Mouse (Mus musculus): Measurements from ENCODE around the gene Sipa1. TPM values are rescaled to one million over a fixed set of nuclear protein-coding genes. Genes with fewer than 3 reads are reported as not detected.
"Not testable (repeated sequence)": the region's sequence is repeated elsewhere in the genome, so short reads cannot be mapped to it uniquely, and the experiment has no call there.

Sipa1 gene
- polyA plus RNA-seq, 1 experiment = 5.5 TPM

- Histone ChIP-seq H3K36me3 (ENCODE audit: control insufficient read depth, insufficient read depth, low read length) (no peaks in the 10 kb centered on the region), H3K27me3 (ENCODE audit: control insufficient read depth, insufficient read depth, low read length) (no peaks in the 10 kb centered on the region), H3K4me3 (ENCODE audit: control insufficient read depth, low read depth, low read length) (no peak overlapping the region), H3K4me1 (ENCODE audit: control insufficient read depth, insufficient read depth, low read length) (peaks cover 36% of the 10 kb centered on the region), H3K27ac (ENCODE audit: control insufficient read depth, insufficient read depth, low read depth, low read length) (no peak overlapping the region)
- TF ChIP-seq CTCF (IDR thresholded peaks at IDR 0.05; ENCODE audit: control insufficient read depth, insufficient read depth, insufficient replicate concordance, low read depth, low read length) (no peak), POLR2A (IDR thresholded peaks at IDR 0.05; ENCODE audit: control insufficient read depth, low read depth, low read length) (no peak)
Observed at GRCm38 (mm10) chr19:5691601-5692000, 28.1 kb upstream of the Sipa1 start.

GRCm38 (mm10) chr19:5690343-5690735 is 26.8 kb upstream of the Sipa1 start:
- no peak overlapping the region for H3K27ac ChIP-seq (ENCODE audit: control insufficient read depth, insufficient read depth, low read depth, low read length)
- peaks cover 24% of the 10 kb centered on the region for H3K4me1 ChIP-seq (ENCODE audit: control insufficient read depth, insufficient read depth, low read length)

GRCm38 (mm10) chr19:5689565-5690342 is 26.2 kb upstream of the Sipa1 start:
- H3K27me3 ChIP-seq (ENCODE audit: control insufficient read depth, insufficient read depth, low read length) = no peaks in the 10 kb centered on the region
- peak overlapping the region; percentile 92 for H3K4me3 ChIP-seq (ENCODE audit: control insufficient read depth, low read depth, low read length)
- no peaks in the 10 kb centered on the region; the same call in 1 of the 2 replicates for H3K36me3 ChIP-seq (ENCODE audit: control insufficient read depth, insufficient read depth, low read length)
- TF ChIP-seq POLR2A (IDR thresholded peaks at IDR 0.05; ENCODE audit: control insufficient read depth, low read depth, low read length) (peak; percentile 26; the same call in 1 of the 2 replicates), CTCF (IDR thresholded peaks at IDR 0.05; ENCODE audit: control insufficient read depth, insufficient read depth, insufficient replicate concordance, low read depth, low read length) (no peak)
- peak overlapping the region; percentile 85 for H3K27ac ChIP-seq (ENCODE audit: control insufficient read depth, insufficient read depth, low read depth, low read length)
- peaks cover 19% of the 10 kb centered on the region for H3K4me1 ChIP-seq (ENCODE audit: control insufficient read depth, insufficient read depth, low read length)

More at GRCm38 (mm10) chr19:5690343-5690735, 26.8 kb upstream of the Sipa1 start:
- TF ChIP-seq CTCF (IDR thresholded peaks at IDR 0.05; ENCODE audit: control insufficient read depth, insufficient read depth, insufficient replicate concordance, low read depth, low read length) (no peak), POLR2A (IDR thresholded peaks at IDR 0.05; ENCODE audit: control insufficient read depth, low read depth, low read length) (no peak)
- Histone ChIP-seq H3K4me3 (ENCODE audit: control insufficient read depth, low read depth, low read length) (peak overlapping the region; percentile 92), H3K36me3 (ENCODE audit: control insufficient read depth, insufficient read depth, low read length) (no peaks in the 10 kb centered on the region; the same call in 1 of the 2 replicates), H3K27me3 (ENCODE audit: control insufficient read depth, insufficient read depth, low read length) (no peaks in the 10 kb centered on the region)

GRCm38 (mm10) chr19:5689088-5689428 is 25.6 kb upstream of the Sipa1 start:
- H3K4me1 ChIP-seq (ENCODE audit: control insufficient read depth, insufficient read depth, low read length) = peaks cover 19% of the 10 kb centered on the region
- peak overlapping the region; percentile 92 for H3K4me3 ChIP-seq (ENCODE audit: control insufficient read depth, low read depth, low read length)
- no peaks in the 10 kb centered on the region; the same call in 1 of the 2 replicates for H3K36me3 ChIP-seq (ENCODE audit: control insufficient read depth, insufficient read depth, low read length)

GRCm38 (mm10) chr19:5688200-5689087 is 24.9 kb upstream of the Sipa1 start, which contains the start of the genes Map3k11 and Pcnx3:
Gene Map3k11, plus strand, starts transcription at chr19:5688742.
Gene Pcnx3, minus strand, starts transcription at chr19:5688908.
- no peaks in the 10 kb centered on the region for H3K27me3 ChIP-seq (ENCODE audit: control insufficient read depth, insufficient read depth, low read length)
- H3K36me3 ChIP-seq (ENCODE audit: control insufficient read depth, insufficient read depth, low read length) = no peaks in the 10 kb centered on the region; the same call in 1 of the 2 replicates
- TF ChIP-seq CTCF (IDR thresholded peaks at IDR 0.05; ENCODE audit: control insufficient read depth, insufficient read depth, insufficient replicate concordance, low read depth, low read length) (no peak), POLR2A (IDR thresholded peaks at IDR 0.05; ENCODE audit: control insufficient read depth, low read depth, low read length) (peak; percentile 59)
- H3K4me1 ChIP-seq (ENCODE audit: control insufficient read depth, insufficient read depth, low read length) = peaks cover 19% of the 10 kb centered on the region
- H3K4me3 ChIP-seq (ENCODE audit: control insufficient read depth, low read depth, low read length) = peak within 1 kb of the TSS; percentile 92
- peak within 1 kb of the TSS; percentile 85 for H3K27ac ChIP-seq (ENCODE audit: control insufficient read depth, insufficient read depth, low read depth, low read length)

More at GRCm38 (mm10) chr19:5689088-5689428, 25.6 kb upstream of the Sipa1 start:
- H3K27ac ChIP-seq (ENCODE audit: control insufficient read depth, insufficient read depth, low read depth, low read length) = peak overlapping the region; percentile 85
- no peaks in the 10 kb centered on the region for H3K27me3 ChIP-seq (ENCODE audit: control insufficient read depth, insufficient read depth, low read length)
- TF ChIP-seq POLR2A (IDR thresholded peaks at IDR 0.05; ENCODE audit: control insufficient read depth, low read depth, low read length) (no peak), CTCF (IDR thresholded peaks at IDR 0.05; ENCODE audit: control insufficient read depth, insufficient read depth, insufficient replicate concordance, low read depth, low read length) (no peak)

- TF ChIP-seq CTCF (IDR thresholded peaks at IDR 0.05; ENCODE audit: control insufficient read depth, insufficient read depth, insufficient replicate concordance, low read depth, low read length) = no peak
- no peak for TF ChIP-seq POLR2A (IDR thresholded peaks at IDR 0.05; ENCODE audit: control insufficient read depth, low read depth, low read length)
Observed at GRCm38 (mm10) chr19:5687738-5688137, 24.2 kb upstream of the Sipa1 start.

GRCm38 (mm10) chr19:5686954-5687353 is 23.4 kb upstream of the Sipa1 start:
- not testable (repeated sequence) for H3K36me3 ChIP-seq (ENCODE audit: control insufficient read depth, insufficient read depth, low read length)

More at GRCm38 (mm10) chr19:5687738-5688137, 24.2 kb upstream of the Sipa1 start:
- Histone ChIP-seq H3K27me3 (ENCODE audit: control insufficient read depth, insufficient read depth, low read length) (no peaks in the 10 kb centered on the region), H3K36me3 (ENCODE audit: control insufficient read depth, insufficient read depth, low read length) (no peaks in the 10 kb centered on the region; the same call in none of the 2 replicates), H3K4me1 (ENCODE audit: control insufficient read depth, insufficient read depth, low read length) (peaks cover 17% of the 10 kb centered on the region), H3K4me3 (ENCODE audit: control insufficient read depth, low read depth, low read length) (peak overlapping the region; percentile 92), H3K27ac (ENCODE audit: control insufficient read depth, insufficient read depth, low read depth, low read length) (no peak overlapping the region)

More at GRCm38 (mm10) chr19:5686954-5687353, 23.4 kb upstream of the Sipa1 start:
- not testable (repeated sequence) for H3K27ac ChIP-seq (ENCODE audit: control insufficient read depth, insufficient read depth, low read depth, low read length); H3K27me3 ChIP-seq (ENCODE audit: control insufficient read depth, insufficient read depth, low read length); H3K4me3 ChIP-seq (ENCODE audit: control insufficient read depth, low read depth, low read length)
- H3K4me1 ChIP-seq (ENCODE audit: control insufficient read depth, insufficient read depth, low read length) = peaks cover 17% of the 10 kb centered on the region

All from testis, adult 2 months (tissue).